Mouse (Mus musculus): ENCODE results near the gene Tbc1d10c.

- no peak for TF ChIP-seq CTCF (IDR thresholded peaks at IDR 0.05; ENCODE audit: extremely low read depth, insufficient read depth, low read length)
- no peak for TF ChIP-seq POLR2A (IDR thresholded peaks at IDR 0.05; ENCODE audit: extremely low read depth, insufficient read depth, low read length)
These were observed 12.1 kb upstream of the Tbc1d10c start for GRCm38 (mm10) chr19:4203148-4203547.

Measured in cortical plate, adult 2 months (tissue).